Mouse (Mus musculus) cerebellum, adult 2 months (tissue): ENCODE measurements at regions not wholly inside any gene's neighbourhood (a gene's known extent, or its start where the extent isn't known, plus 50 kb on each side); places are given as distances from the start of the nearest gene placed in this dataset.
"Not testable (repeated sequence)": the region's sequence is repeated elsewhere in the genome, so short reads cannot be mapped to it uniquely, and the experiment has no call there.

Experiments used
- DNase-seq, 2 experiments: peaks; one replicate each; pipeline ENCODE4 v3.0.0; 2021
- H3K27ac ChIP-seq: fragments of 200-500 bp; 2 replicates; pipeline ENCODE4 v1.5.1; 2012; ENCODE audit warnings: low read length, control low read depth, inconsistent platforms; ENCODE audit not compliant: insufficient read depth
- H3K27me3 ChIP-seq: fragments of 200-500 bp; 2 replicates; pipeline ENCODE4 v1.6.1; 2012; ENCODE audit warnings: inconsistent platforms, mild to moderate bottlenecking, low read length, moderate library complexity; ENCODE audit not compliant: control insufficient read depth, insufficient read depth
- H3K4me1 ChIP-seq: fragments of 200-500 bp; 2 replicates; pipeline ENCODE4 v1.6.1; 2011; ENCODE audit warnings: low read length; ENCODE audit not compliant: control insufficient read depth, insufficient read depth
- H3K4me3 ChIP-seq: fragments of 200-500 bp; replicated peaks from 2 replicates; pipeline ENCODE3; 2011; ENCODE audit warnings: mild to moderate bottlenecking, low read depth, low read length, control low read depth; ENCODE audit not compliant: insufficient read depth
- CTCF ChIP-seq: fragments of 200-500 bp; IDR thresholded peaks from 2 replicates; pipeline ENCODE4 v1.5.1; 2011; ENCODE audit warnings: low read depth, mild to moderate bottlenecking, control low read depth, low read length, moderate library complexity, borderline replicate concordance; ENCODE audit not compliant: insufficient read depth
- POLR2A ChIP-seq: fragments of 200-500 bp; IDR thresholded peaks from 2 replicates; pipeline ENCODE4 v1.6.1; 2011; ENCODE audit warnings: low read length, control low read depth, borderline replicate concordance; ENCODE audit not compliant: insufficient read depth
- WGBS: fragments of 180-500 bp; shearing (Covaris S2); methylation state at CpG from one replicate; pipeline ENCODE4 v1.1.7; 2018; 5-methylcytosine and 5-hydroxymethylcytosine counted together

- DNase-seq, H3K4me3 ChIP-seq, H3K27ac ChIP-seq, H3K27me3 ChIP-seq, H3K4me1 ChIP-seq: not testable (repeated sequence)
These were observed 185.8 kb upstream of the Zfp386 start for GRCm38 (mm10) chr12:115861759-115862158.

GRCm38 (mm10) chr12:115865059-115865756 is 182.3 kb upstream of the Zfp386 start:
- not testable (repeated sequence) for H3K27ac ChIP-seq, H3K4me3 ChIP-seq, H3K27me3 ChIP-seq, DNase-seq, H3K4me1 ChIP-seq
- 80% methylated on average over 2 of the region's 3 CpGs for WGBS

- DNase-seq, H3K4me3 ChIP-seq, H3K4me1 ChIP-seq, H3K27me3 ChIP-seq, H3K27ac ChIP-seq: not testable (repeated sequence)
- 30% methylated on average over 1 of the region's 1 CpGs for WGBS
These were observed 178.9 kb upstream of the Zfp386 start for GRCm38 (mm10) chr12:115868631-115869030.

- H3K27me3 ChIP-seq, H3K4me3 ChIP-seq, H3K4me1 ChIP-seq, DNase-seq, H3K27ac ChIP-seq: not testable (repeated sequence)
These were observed 175.1 kb upstream of the Zfp386 start for GRCm38 (mm10) chr12:115872451-115872850.

- H3K4me1 ChIP-seq, DNase-seq, H3K27ac ChIP-seq, H3K4me3 ChIP-seq, H3K27me3 ChIP-seq: not testable (repeated sequence)
- whole genome bisulfite sequencing, result 55% methylated on average over 3 of the region's 3 CpGs
These were observed 173.5 kb upstream of the Zfp386 start for GRCm38 (mm10) chr12:115873976-115874375.

GRCm38 (mm10) chr12:115883719-115884118 is 163.8 kb upstream of the Zfp386 start:
- TF ChIP-seq CTCF (no peak), POLR2A (no peak)
- no peak overlapping the region for H3K27ac ChIP-seq
- 80% methylated on average over 3 of the region's 3 CpGs for WGBS

GRCm38 (mm10) chr12:115887976-115888375 is 159.5 kb upstream of the Zfp386 start:
- no peak overlapping the region for H3K27ac ChIP-seq
- no peaks in the 10 kb centered on the region for H3K4me1 ChIP-seq
- no peak overlapping the region for H3K4me3 ChIP-seq
- no peak for DNase-seq
- H3K27me3 ChIP-seq, result no peaks in the 10 kb centered on the region
- TF ChIP-seq CTCF (no peak), POLR2A (no peak)

More at GRCm38 (mm10) chr12:115883719-115884118, 163.8 kb upstream of the Zfp386 start:
- H3K4me3 ChIP-seq, result no peak overlapping the region
- no peaks in the 10 kb centered on the region for H3K4me1 ChIP-seq
- no peaks in the 10 kb centered on the region for H3K27me3 ChIP-seq
- DNase-seq, result no peak

- peak; percentile 21 to 29 for DNase-seq
- not testable (repeated sequence) for H3K4me3 ChIP-seq, H3K4me1 ChIP-seq, H3K27me3 ChIP-seq, H3K27ac ChIP-seq
- 84% methylated on average over 12 of the region's 12 CpGs for WGBS
These were observed 154.9 kb upstream of the Zfp386 start for GRCm38 (mm10) chr12:115892656-115893055.

GRCm38 (mm10) chr12:115912226-115912625 is 135.3 kb upstream of the Zfp386 start:
- 74% methylated on average over 3 of the region's 3 CpGs for WGBS
- H3K4me1 ChIP-seq, H3K27ac ChIP-seq, DNase-seq, H3K27me3 ChIP-seq, H3K4me3 ChIP-seq: not testable (repeated sequence)

- WGBS, result 61% methylated on average over 1 of the region's 1 CpGs
- H3K27me3 ChIP-seq, H3K27ac ChIP-seq, DNase-seq, H3K4me1 ChIP-seq, H3K4me3 ChIP-seq: not testable (repeated sequence)
These were observed 132.1 kb upstream of the Zfp386 start for GRCm38 (mm10) chr12:115915420-115915819.

- 88% methylated on average over 3 of the region's 3 CpGs for WGBS
- H3K27ac ChIP-seq, DNase-seq, H3K27me3 ChIP-seq, H3K4me3 ChIP-seq, H3K4me1 ChIP-seq: not testable (repeated sequence)
These were observed 127.4 kb upstream of the Zfp386 start for GRCm38 (mm10) chr12:115920119-115920518.

- H3K4me1 ChIP-seq, DNase-seq, H3K27ac ChIP-seq, H3K4me3 ChIP-seq, H3K27me3 ChIP-seq: not testable (repeated sequence)
These were observed 123.5 kb upstream of the Zfp386 start for GRCm38 (mm10) chr12:115923999-115924398.

- not testable (repeated sequence) for H3K4me1 ChIP-seq, H3K4me3 ChIP-seq, H3K27me3 ChIP-seq, DNase-seq, H3K27ac ChIP-seq
- 41% methylated on average over 2 of the region's 2 CpGs for WGBS
These were observed 122.0 kb upstream of the Zfp386 start for GRCm38 (mm10) chr12:115925542-115925941.
